Mouse (Mus musculus): ENCODE data around the gene Arhgdib.

Gene Arhgdib

DNA sequence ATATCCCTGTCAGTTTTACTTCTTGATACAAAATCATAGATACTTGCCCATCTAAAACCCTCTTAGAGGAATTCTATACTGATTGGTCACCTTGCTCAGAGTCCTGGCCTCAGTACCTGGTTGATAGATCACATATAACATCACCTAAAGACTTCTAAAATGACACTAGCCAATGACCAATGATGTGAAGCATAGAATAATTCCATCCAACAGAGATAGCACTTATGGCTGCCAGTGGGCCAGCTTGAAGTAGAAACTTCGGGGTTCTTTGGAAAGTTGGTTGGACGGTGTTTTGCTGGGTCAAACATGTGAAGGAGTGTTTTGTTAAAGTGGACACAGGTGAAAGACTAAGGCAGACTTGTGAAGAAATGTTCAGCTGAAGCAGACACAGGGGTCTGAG lies 8.5 kb upstream of the Arhgdib start:
- 98% methylated on average over 2 of the region's 2 CpGs for WGBS

DNA sequence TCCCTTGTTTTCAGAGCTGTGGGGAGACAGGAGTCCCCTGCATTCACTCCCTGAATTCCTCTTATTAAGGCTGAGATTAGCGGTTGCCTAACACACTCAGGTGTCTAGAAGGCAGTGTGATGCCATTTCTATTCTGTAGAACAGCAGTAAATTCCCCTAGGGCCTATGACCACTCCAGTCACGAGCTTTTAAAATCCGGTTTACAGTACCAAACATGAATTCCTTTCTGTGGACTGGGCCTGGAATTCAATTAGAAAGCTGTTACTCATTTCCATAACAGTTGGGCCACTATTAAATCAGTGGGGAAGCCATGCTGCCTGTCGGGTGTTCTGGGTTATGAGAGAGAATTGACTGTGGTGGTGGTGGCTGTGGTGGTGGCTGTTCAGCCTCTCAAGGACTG lies 6.0 kb upstream of the Arhgdib start:
- 67% methylated on average over 4 of the region's 4 CpGs for WGBS

DNA sequence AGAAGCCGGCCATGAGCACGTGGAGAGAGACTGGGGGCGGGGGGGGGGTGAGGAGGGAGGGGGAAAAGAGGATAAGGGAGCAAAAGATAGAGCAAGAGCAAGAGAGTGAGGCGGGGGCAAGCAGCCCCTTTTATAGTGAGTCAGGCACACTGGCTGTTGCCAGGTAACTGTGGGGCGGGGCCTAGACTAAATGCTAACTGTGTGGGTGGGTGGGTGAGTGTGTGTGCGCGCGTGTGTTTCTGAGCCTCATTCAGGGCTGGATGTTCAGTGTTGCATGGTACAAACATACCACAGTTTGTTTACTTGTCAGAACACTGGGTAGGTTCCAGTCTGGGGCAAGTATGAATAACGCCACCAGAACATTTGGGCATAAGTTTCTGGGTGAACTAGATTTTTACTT lies 5.2 kb upstream of the Arhgdib start:
- 33% methylated on average over 9 of the region's 9 CpGs for WGBS

DNA sequence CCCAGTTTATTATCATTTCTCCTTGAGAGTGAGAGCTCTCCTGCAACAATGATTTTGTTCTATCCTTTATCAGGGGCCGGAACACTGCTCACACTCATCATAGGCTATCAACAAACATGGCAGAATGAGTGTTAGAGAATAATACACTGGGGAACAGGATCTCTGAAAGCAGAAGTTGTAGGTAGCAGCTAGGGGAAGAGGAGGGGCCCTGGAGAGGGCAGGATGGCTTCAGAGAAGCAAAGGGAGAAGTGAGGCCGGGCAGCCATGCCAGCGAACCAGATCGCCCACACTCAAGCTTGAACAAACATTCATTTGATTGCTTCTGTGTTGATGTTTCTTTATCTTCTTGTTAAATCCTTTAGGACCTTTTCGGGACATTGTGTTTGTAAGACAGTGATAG lies 4.5 kb upstream of the Arhgdib start:
- 86% methylated on average over 5 of the region's 5 CpGs for WGBS

DNA sequence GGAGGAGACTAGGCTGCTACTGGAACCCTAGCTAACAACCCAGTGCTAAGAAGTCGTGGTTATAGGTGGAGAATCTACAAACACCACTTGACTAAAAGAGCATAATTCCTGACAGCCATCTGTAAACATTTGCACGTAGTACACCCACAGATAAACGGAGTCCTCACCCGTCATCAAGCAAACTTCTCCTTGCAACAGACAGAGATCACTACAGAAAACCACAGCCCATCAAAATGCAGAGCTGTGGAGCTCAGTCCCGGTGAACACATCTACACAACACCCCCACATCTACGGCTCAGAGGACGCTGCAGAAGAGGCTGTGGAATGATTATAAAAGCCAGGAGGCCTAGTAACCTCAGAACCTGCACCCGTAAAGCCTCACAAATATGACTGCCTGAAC lies 2.8 kb upstream of the Arhgdib start:
- 61% methylated on average over 8 of the region's 8 CpGs for WGBS

DNA sequence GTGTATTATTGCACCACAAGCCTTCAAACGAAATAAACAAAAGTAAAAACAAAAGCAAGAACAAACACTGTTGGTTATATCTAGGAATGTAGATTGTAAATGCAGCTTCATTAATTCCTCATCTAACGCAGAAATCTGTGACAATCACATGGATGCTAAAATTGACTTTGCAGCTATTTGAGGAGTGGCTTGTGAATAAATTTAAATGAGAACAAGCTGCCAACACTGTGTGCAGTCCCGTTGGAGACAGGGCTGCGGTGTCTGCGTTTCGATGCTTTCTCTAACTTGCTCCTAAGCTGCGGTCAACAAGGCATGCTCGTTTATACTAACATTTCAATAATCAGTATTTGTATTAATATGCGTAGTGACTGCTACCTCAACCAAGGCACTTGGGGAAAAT lies 581 bp upstream of the Arhgdib start:
- WGBS = 45% methylated on average over 9 of the region's 9 CpGs

DNA sequence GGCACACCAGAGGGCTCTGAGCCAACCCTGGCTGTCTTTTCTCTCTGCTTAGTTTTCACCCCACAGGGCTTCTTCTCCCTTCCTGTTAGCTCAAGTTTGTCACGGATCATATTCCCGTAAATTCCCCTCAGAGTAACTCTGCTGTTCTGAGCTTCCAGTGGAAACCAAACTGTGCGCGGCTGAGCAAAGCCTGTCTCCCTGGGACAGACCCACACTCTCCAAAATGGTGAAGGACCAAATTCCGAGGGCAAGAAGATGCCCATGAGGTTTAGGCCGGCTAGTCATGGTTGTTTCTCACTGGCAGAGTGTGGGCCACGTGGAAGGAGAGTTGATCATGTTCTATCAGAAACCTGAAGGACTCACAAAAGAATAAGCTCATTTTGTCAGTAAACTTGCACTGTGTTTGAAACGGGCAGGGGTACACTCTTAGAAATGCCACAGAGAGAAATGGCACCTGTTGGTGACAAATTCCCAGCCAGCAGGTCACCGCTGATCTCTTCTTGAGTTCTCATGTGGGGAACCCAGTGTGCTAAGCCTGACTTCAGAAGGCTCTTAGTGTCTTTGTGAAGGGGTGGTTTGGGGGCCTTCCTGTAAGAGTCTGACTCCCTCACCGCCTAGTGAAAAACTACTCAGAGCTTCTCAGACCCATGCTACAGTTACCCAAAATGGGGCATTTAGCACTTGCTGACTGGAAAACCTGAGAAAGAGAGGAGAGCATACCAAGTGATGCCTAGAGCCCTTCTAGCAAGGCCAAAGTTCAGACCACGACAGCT lies 1.3 kb downstream of the Arhgdib start:
- WGBS = 65% methylated on average over 11 of the region's 11 CpGs

DNA sequence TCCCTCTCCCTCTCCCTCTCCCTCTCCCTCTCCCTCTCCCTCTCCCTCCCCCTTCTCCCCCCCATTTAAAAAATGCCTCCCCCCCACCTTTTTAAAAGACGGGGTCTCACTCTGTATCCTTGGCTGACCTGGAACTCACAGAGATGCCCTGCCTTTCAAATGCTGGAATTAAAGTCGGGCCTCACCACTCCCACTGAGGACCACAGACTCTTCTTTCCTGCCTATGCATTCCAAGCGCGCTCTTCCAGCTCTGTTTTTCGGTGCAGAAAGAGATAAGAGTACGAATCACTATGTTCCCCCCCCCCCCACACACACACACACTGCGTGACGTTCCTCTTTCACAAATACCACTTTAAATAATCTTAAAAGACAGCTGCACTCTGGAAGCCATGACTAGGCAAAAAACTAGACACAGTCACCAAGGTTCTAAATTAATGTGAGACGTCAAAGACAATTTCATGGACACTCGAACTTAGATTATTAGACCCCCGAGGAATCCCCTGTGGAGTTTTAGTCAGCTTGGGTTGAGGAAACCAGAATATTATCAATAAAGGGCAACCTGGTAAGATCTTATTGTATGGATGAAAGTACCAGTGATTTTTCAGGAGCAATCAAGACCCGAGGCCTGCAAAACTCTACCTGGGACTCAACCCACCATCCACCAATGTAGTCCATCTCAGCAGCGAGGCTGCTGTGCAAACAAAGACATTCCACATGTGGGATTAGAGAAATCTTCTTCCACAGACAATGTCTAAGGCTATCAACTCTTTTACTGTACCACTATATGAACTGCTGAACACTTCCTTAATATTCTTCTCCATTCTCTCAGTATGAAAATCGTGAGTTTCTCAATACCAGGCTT lies 2.1 kb downstream of the Arhgdib start:
- WGBS = 71% methylated on average over 14 of the region's 14 CpGs

DNA sequence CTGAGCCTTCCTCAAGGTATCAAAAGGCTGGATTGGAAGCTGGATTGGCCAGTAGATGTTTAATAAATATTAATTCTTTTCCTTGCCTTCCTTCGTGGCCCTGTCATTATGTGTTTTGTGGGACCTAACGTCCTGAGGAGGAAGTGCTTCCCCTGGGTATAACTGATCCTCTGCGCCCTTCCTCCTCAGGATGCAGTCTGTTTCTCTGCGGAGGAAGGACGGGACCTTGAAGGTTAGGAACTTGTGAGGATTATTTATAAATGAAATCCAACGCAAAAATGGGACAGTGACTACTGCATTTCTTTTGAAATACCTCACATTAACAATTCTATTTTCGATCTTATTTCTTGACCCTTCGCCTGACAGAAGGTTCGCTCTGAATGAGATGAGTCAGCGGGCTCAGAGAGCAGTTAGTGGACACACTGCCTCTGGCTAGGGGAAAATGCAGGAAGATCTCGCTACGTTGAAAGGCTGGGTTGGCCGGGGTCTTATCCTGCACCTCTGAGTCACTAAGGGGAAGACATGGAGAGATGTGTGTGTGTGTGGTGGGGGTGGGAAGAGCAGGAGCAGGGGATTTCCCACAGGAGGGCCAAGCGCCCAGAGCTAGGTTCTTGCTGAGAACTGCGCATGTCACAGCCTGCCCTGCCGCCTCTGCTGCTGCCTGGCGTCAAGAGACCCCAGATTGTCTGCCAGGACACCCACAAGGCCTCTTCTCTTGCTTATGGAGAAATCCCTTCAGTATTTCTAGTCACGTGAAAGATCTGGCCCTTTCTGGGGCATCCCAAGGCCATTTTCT lies 3.2 kb downstream of the Arhgdib start:
- WGBS = 70% methylated on average over 18 of the region's 18 CpGs

DNA sequence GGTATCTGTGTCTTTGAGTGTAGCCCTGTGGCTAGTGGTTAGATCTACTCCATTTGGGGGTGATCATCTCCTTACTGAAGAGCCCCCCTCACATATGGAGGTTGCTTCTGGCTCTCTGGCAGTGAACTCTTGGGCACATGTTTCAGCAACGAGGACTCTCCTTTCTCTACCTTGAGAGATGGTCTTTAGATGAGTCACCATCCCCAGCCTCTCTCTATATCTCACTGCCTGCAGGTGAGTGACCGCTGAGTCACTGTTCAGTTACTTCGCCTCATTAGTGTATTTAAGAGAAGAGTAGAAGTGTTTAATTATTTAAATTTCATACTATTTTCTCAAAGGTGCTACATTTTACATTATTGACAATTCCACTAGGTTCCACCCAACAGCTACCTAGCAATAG lies 4.6 kb downstream of the Arhgdib start:
- 87% methylated on average over 3 of the region's 3 CpGs for WGBS

DNA sequence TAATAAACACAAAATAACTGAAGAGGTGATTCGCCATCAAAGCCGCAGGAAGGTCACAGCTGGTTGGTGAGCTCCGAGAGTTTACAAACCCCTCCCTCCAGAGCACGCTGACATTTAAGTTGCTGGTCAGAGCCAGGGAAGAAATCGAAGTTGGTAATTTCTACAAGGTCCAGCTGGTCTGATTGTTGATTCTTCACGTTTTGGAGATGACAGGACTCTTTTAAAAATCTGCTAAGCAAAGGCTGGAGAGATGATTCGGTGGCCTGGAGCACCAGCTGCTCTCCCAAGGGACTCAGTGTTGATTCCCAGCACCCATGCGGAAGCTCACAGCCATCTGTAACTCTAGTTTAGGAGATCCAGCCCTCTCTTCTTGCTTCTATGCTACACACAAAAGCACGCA lies 5.3 kb downstream of the Arhgdib start:
- WGBS = 88% methylated on average over 9 of the region's 9 CpGs

DNA sequence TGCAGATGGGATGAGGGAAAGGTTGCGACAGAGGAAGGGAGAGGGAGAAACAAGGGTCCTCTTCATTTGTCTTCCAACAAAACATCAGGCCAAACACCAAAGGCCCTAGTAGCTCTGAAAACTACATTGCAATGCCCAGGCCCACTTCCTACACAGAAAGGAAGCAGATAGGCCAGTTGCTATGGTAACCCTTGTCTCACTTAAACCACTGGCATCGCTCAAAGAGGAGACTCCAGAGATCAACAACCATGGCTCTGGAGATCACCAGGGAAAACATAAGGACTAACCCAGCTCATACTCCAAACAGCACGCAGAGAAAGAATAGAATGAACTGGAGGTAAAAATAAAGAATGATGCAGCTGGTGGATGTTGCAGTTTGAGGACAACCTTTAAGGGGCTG lies 6.5 kb downstream of the Arhgdib start:
- 54% methylated on average over 3 of the region's 3 CpGs for WGBS

DNA sequence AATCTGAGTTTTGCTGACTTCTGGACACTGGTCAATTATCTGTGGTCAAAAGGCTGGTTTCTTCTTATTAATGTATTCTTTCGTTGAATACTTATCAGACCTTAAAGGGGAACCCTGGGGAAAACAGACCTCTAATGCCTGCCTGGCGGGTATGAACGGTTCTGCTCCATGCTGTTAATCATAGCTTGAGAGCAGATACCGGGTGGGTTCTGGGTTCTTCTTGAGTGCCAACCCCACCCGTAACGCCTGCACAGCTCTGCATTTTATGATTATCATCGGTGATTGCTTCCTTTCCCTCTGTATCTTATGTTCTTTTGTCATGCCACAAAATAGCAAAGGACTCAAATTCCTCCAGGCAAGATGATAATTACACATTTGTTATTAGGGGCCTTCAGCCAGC lies 7.6 kb downstream of the Arhgdib start:
- 88% methylated on average over 7 of the region's 7 CpGs for WGBS

DNA sequence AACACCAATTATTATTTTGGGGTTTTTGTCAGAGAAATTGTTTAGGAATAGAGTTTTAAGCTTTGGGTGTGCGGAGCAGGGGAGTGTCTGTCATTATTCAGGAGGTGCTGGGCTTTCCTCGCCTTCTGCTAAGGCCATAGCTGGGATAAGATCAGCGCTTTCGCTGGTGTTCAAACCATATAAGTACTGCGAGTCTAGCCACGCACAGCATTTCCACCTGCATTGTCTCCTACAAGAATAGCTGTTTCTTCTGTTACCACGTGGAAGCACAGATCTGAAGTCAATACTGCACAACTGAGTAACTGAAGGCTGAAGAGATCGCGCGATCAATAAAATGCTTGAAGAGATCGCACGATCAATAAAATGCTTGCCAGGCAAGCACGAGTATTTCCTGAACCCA lies 10.5 kb downstream of the Arhgdib start:
- 88% methylated on average over 13 of the region's 13 CpGs for WGBS

DNA sequence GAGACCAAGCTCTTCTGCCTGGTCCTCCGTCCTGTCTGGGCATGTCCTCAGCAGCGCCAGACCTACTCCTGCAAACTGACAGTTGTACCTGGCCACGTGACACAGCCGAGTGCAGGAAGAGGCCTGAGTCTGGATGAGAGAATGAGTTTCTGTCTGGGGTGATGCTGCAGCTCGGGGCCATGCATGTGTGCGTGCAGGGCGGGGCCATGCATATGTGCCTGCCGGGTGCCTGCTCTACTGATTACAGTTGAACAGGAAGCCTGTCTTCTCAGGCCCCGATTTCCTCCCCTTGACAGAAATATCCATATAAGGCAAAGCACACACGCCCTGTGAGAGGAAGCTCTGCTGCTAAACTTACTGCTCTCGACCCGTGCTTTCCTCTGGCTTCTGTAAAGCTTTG lies 11.0 kb downstream of the Arhgdib start:
- 47% methylated on average over 12 of the region's 12 CpGs for WGBS

DNA sequence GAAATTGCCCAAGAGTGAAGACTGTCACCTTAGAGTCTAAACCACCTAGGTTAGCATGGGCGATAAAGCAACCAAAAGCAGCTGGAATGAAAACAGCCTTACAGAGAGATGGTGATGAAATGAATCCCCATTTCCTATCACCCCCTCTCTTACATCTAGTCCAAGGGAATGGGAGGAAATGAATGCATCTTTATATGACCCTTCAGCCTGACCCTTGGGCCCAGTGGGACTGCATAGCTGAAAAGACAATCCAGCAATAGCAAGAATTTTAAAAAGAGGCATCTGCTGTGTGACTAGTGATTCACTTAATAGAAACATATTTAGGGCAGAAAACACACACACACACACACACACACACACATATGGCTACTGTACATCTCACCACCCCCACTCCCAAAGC lies 14.1 kb downstream of the Arhgdib start:
- 97% methylated on average over 1 of the region's 1 CpGs for WGBS

DNA sequence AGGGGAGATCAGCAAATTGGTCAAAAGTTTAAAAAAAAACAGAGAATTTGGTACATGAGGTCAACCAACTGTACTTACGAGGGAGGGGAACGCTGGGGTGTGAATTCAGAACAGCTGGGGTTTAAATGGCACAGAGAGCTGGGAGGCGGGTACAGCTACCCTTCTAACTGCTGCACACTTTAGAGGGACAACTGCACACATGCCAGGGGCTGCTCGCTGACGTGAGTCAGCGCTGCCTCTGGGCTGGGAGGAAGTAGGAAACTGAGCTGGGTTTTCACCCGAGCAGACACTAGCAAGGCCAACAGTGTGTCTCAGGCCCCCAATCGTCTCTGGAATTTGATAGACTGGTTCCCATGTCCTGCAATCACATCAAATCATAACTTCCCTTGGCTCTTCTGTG lies 16.6 kb downstream of the Arhgdib start:
- 80% methylated on average over 8 of the region's 8 CpGs for WGBS

DNA sequence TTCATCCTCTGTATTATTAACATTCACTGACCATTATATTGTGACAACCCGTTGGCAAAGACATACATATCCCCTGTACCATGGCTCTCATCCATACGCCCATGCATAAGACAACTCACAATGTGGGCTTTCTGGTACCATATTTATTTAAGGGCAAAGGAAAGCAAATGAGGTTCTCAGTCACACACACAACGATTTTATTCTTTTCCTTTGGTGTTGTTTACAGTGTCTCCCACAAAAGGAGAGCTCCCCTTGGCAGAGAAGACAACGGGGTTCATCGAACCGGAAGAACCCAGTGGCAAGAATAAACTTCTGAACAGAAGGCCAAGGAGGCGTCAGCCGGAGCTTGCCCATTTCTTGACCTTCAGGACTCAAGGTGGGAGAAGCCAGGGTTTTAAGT lies 18.2 kb downstream of the Arhgdib start, which contains the start of gene Pde6h:
Gene Pde6h (plus strand): TSS at position 301 of the 400 bp plus-strand sequence.
- WGBS = 90% methylated on average over 8 of the region's 8 CpGs

DNA sequence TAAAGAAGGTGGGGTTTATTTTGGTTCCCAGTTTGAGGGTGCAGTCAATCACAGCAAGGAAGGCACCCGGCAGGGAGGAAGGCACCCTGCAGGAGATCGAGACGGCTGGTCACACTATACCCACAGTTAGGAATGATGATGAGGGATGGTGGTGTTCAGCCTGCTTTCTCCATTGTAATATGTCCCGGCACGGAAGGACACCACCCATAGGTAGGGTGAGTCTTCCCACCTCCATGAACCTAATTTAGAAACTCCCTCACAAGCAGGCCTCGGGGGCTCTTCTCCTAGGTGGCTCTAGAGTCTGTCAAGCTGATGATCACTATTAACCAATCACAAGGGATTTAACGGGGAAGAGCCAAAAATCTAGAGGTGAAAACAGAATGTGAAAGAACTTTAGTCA lies 18.8 kb downstream of the Arhgdib start:
- 87% methylated on average over 7 of the region's 7 CpGs for WGBS

DNA sequence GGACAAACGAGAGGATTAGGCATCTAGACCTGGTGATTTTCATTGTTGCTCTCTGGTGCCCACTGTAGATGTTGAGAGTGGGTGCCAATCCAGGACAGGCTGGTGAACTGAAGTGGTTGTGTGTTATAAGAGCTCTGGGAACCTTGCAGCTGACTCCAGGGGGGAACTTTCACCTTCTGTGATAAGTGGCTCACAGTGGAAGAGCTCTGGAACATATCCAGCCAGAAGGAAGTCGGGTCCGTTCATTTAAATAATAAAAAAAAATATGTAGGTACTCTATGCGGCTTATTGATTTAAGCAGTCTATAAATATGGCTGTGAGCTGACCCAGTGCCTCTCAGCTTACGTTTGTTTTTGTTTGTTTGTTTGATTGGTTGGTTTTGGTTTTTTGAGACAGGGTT lies 19.6 kb downstream of the Arhgdib start, which contains the start of gene Erp27:
Gene Erp27 (minus strand): TSS at position 101 of the 400 bp plus-strand sequence.
- 65% methylated on average over 5 of the region's 5 CpGs for WGBS

DNA sequence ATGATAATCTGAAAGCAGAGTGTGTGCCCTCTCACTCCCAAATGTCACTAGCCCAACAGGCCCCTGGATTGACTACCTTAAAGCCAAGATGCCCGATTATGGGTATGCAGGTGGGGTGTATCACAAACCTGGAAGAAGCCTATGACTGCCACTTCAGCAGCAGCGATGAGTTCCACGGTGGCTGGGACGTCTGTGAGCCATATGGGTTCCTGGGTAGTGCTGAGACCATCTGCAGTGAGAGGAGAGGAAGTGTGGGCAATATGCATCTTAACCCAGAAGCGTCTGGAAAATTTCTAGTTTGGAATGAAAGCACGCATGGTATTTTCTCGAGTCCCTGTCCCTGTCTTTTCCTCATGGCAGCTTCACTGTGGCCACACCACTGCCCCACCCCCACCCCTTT lies 20.1 kb downstream of the Arhgdib start:
- WGBS = 58% methylated on average over 7 of the region's 7 CpGs

Measured in cerebral cortex, adult 2 months (tissue).